Mouse (Mus musculus) CD4-positive, CD25-positive, alpha-beta regulatory T cell, adult 2 months (primary cell): ENCODE measurements around the gene Entpd6.

Source experiments
- DNase-seq: peaks from one replicate; pipeline ENCODE4 v3.0.0-alpha.2; 2012; ENCODE audit warnings: low read depth, low spot score

The Entpd6 gene

GRCm38 (mm10) chr2:150787234-150787771 lies 38.5 kb downstream of the Entpd6 start:
- DNase-seq: peak; percentile 43

- no peak for DNase-seq
Observed at GRCm38 (mm10) chr2:150788768-150789550, 40.1 kb downstream of the Entpd6 start.

DNA sequence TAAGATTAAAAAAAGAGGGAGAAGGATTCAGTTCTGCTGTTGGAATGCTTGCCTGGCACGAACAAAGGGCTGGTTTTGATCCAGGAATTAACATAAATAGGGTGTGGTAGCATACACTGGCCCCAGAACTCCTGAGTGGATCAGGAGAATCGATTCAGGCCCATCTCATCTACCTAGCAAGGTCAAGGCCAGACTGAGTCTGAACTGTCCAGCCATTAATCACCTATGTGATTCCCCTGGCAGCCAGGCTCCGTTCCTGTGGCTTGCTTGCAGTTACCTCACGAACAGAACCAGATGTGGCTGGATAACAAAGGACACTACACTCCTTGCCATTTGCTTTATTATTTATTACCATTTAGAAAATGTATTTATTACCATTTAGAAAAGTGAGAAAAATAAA lies 44.5 kb downstream of the Entpd6 start:
- no peak for DNase-seq

- no peak for DNase-seq
Observed at GRCm38 (mm10) chr2:150798084-150798483, 49.2 kb downstream of the Entpd6 start.

DNA sequence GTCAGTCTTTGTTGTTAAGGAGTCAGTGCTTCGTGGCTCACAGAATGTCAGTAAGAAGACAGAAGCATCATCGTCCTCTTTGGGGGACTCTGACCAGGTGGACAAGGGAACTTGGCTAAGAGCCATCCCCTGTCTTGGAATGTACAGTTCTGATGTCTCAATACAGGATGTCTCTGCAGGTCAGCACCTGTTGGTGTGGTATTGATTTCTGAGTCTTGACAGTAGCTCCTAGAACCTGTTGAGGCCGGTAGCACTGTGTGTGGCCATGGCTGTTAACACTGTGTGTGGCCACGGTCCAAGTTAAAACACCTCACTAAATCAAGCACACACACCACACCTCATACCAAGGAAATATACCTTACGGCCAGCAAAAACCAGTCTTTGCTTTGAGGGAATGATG lies 51.8 kb downstream of the Entpd6 start:
- DNase-seq: no peak

DNA sequence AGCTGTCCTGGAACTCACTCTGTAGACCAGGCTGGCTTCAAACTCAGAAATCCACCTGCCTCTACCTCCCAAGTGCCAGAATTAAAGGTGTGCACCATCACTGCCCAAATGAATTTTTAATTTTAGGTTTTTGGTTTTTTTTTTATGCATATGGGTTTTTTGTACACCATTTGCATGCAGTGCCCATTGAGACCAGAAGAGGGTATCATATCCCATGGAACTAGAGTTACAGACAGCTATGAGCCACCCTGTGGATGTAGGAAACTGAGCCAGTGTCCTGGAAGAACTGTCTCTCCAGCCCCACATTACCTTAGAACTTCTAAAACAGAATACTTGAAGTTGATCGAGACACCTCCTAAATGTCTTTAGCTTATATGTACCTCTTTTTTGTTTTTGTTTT lies 54.2 kb downstream of the Entpd6 start:
- DNase-seq: peak; percentile 56

DNA sequence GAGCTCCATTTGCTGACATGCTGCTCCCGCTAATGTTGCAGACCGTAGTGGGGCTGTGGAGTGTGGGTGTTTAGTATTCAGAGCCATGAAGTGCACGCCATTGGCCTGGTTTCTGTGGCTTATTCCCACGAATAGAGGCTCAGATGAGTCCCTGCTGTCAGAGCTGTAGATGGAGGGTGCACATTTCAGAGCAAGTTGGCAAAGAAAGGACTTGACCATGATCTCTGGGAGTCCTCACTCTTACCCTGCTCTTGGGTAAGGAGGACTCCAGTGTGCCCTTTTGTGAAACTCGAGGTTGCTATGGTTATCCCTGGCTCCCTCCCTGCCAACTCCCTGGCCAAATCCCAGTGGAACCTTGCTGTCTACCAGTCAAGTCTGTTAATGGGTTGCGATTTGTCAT lies 59.5 kb downstream of the Entpd6 start:
- no peak for DNase-seq

DNA sequence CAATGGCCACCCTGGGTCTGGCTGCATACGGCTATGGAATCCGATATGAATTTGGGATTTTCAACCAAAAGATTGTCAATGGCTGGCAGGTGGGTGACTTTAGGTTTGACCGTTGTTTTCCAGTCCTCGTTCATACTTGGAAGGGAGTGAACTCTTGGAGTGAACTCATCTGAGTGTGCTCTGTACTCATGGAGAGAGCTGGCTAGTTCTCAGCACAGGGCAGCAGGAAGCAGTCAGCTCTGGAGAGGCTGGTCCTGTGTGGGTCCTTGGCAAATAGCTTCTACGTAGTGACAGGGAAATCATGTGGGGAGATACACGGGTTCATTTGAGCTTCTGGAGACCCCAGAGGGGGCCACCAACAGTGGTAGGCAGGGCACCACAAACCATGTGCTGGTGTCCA lies 60.0 kb downstream of the Entpd6 start:
- no peak for DNase-seq

DNA sequence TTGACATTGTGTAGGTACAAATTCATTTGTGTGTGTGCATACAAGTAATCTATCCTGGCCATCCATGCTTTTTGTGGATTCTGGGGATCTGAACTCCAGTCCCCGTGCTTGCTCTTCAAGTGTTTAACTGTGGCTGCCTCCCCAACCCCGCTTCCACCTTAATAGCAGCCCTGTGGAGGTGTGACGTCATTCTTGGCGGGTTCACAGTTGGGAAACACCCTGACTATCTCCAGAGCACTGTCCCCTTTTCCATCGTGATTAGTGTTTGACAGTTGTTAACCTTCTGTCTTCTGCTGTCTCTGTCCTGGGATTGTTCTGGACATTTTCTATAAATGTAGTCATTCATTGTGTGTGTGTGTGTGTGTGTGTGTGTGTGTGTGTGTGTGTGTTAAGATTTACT lies 61.8 kb downstream of the Entpd6 start:
- DNase-seq: no peak

DNA sequence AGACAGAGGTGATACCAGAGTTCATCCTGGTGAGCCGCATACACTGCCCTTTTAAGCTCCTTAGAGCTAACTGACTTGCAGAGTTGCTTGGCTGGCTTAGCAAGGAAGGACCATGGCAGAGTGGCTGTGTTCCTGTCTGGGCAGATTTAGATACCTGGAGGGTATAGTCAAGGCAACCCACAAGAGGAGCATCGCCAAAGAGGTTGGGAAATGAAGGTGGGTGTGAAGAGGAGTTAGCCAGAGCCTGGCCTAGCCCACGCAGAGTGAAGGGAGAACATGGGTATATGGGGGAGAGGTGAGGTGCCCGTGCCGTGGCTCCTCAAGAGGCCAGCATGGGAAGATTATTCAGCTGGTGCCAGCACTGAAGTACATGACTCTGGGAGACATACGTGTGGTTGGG lies 64.0 kb downstream of the Entpd6 start:
- DNase-seq: no peak

- no peak for DNase-seq
Observed at GRCm38 (mm10) chr2:150816676-150817402, 68.0 kb downstream of the Entpd6 start.

GRCm38 (mm10) chr2:150818742-150819141 lies 69.9 kb downstream of the Entpd6 start:
- DNase-seq: no peak

GRCm38 (mm10) chr2:150820720-150821119 lies 71.9 kb downstream of the Entpd6 start:
- no peak for DNase-seq
